8 mouse cellular contexts compared by ENCODE assay signal in the genomic region with DNA sequence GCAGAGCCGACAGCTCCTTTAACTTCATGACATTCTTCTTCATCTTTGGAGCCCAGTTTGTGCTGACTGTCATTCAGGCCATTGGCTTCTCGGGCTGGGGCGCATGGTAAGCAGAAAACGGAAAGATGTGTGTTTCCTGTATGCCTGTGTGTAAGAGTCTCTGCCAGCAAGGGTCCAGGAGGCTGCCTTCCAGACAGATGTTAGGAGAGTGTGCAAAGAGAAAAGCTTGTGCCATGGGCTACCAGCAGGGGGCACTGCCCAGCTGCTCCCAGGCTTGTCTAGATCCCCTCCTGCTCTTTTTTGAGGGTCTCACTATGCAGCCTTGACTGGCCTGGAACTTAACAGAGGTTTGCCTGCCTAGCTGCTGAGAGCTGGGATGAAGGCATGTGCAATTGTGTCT. TPM values are rescaled to one million over a fixed set of nuclear protein-coding genes. Genes with fewer than 3 reads are reported as not detected.
A peak's percentile ranks its signal among the peaks of the same experiment; 100 is the strongest.
DNase-seq lines count a peak whose midpoint lies in the region; ATAC-seq and TF ChIP-seq lines count a peak whose summit lies in the region.

No protein-coding gene starts in this region.

- no peak overlapping the region for H3K27ac ChIP-seq in heart, embryonic 15.5 days
- no peak overlapping the region for H3K27ac ChIP-seq in heart, embryonic 10.5 days
- H3K27ac ChIP-seq in bone marrow, adult 2 months (ENCODE audit: control insufficient read depth, insufficient read depth, low read depth, low read length, poor library complexity) = no peak overlapping the region
- H3K27ac ChIP-seq in spleen, adult 2 months (ENCODE audit: insufficient read depth, low read length) = peak overlapping the region; percentile 83

- no peak for TF ChIP-seq POLR2A in bone marrow, adult 2 months (IDR thresholded peaks at IDR 0.05; ENCODE audit: borderline replicate concordance, control insufficient read depth, low read depth, low read length)
- TF ChIP-seq POLR2A in lung, adult 2 months (IDR thresholded peaks at IDR 0.05; ENCODE audit: borderline replicate concordance, extremely low read depth, low read depth, low read length) = no peak
- TF ChIP-seq POLR2A in spleen, adult 2 months (IDR thresholded peaks at IDR 0.05; ENCODE audit: low read depth, low read length) = no peak

- no peak overlapping the region for H3K4me3 ChIP-seq in heart, embryonic 15.5 days
- no peak overlapping the region for H3K4me3 ChIP-seq in heart, embryonic 10.5 days
- H3K4me3 ChIP-seq in bone marrow, adult 2 months (replicated peaks; ENCODE audit: control insufficient read depth, low read depth, low read length) = no peak overlapping the region
- no peak overlapping the region for H3K4me3 ChIP-seq in lung, adult 2 months (replicated peaks; ENCODE audit: extremely low read depth, low read depth, low read length)
- no peak overlapping the region for H3K4me3 ChIP-seq in spleen, adult 2 months (ENCODE audit: extremely low read depth, insufficient read depth, insufficient read length)

- H3K27me3 ChIP-seq in heart, embryonic 15.5 days = no peaks in the 10 kb centered on the region
- H3K27me3 ChIP-seq in heart, embryonic 10.5 days (ENCODE audit: insufficient read depth, poor library complexity, severe bottlenecking) = no peaks in the 10 kb centered on the region
- H3K27me3 ChIP-seq in spleen, adult 2 months (ENCODE audit: control insufficient read depth, insufficient read depth, low read length) = no peaks in the 10 kb centered on the region

- H3K9ac ChIP-seq in heart, embryonic 15.5 days = no peak overlapping the region

- ATAC-seq in heart, embryonic 15.5 days (replicated peaks; ENCODE audit: insufficient number of reproducible peaks, insufficient read depth, low FRiP score, low read depth) = 0 out of 2 replicates have a peak, but pooled peaks have one; percentile 25
- ATAC-seq in granulocyte monocyte progenitor cell, adult 5-6 weeks (replicated peaks; ENCODE audit: poor library complexity, severe bottlenecking) = peak; percentile 65

- TF ChIP-seq CTCF in bone marrow, adult 2 months (IDR thresholded peaks at IDR 0.05; ENCODE audit: control insufficient read depth, insufficient read depth, low read length) = peak; percentile 84
- peak; percentile 86 for TF ChIP-seq CTCF in lung, adult 2 months (IDR thresholded peaks at IDR 0.05; ENCODE audit: insufficient read depth, low read length)
- TF ChIP-seq CTCF in spleen, adult 2 months (IDR thresholded peaks at IDR 0.05; ENCODE audit: extremely low read depth, insufficient read depth, insufficient read length, insufficient replicate concordance) = peak; percentile 73; the same call in 1 of the 2 replicates

- 46% methylated on average over 4 of the region's 4 CpGs for WGBS in heart, embryonic 15.5 days
- 68% methylated on average over 4 of the region's 4 CpGs for WGBS in heart, embryonic 10.5 days
- WGBS in bone marrow, adult 2 months = 24% methylated on average over 4 of the region's 4 CpGs
- WGBS in lung, adult 2 months = 32% methylated on average over 4 of the region's 4 CpGs
- WGBS in spleen, adult 2 months = 23% methylated on average over 4 of the region's 4 CpGs

- H3K4me2 ChIP-seq in heart, embryonic 15.5 days = no peak overlapping the region

- peaks cover 66% of the 10 kb centered on the region for H3K36me3 ChIP-seq in heart, embryonic 15.5 days
- peaks cover 95% of the 10 kb centered on the region for H3K36me3 ChIP-seq in heart, embryonic 10.5 days
- peaks cover 28% of the 10 kb centered on the region for H3K36me3 ChIP-seq in spleen, adult 2 months (ENCODE audit: control insufficient read depth, insufficient read depth, low read length)

- H3K9me3 ChIP-seq in heart, embryonic 15.5 days (replicated peaks) = no peaks in the 10 kb centered on the region
- H3K9me3 ChIP-seq in heart, embryonic 10.5 days = no peaks in the 10 kb centered on the region

- no peak for DNase-seq in heart, embryonic 10.5 days (ENCODE audit: low spot score)
- peak; percentile 78 for DNase-seq in B cell, adult 2 months
- DNase-seq in lung, adult 2 months = peak; percentile 51
- peak in 1 of 2 experiments; percentile 69 for DNase-seq in spleen, adult 2 months (ENCODE audit: low read depth in 1 of 2, low spot score in 2 of 2)
- DNase-seq in ovary, postnatal 10 days (ENCODE audit: low spot score) = no peak

- H3K4me1 ChIP-seq in heart, embryonic 15.5 days (replicated peaks) = 0 out of 2 replicates have a peak, but pooled peaks cover 3% of the 10 kb centered on the region
- H3K4me1 ChIP-seq in heart, embryonic 10.5 days = peaks cover 16% of the 10 kb centered on the region
- H3K4me1 ChIP-seq in bone marrow, adult 2 months (ENCODE audit: control insufficient read depth, insufficient read depth, low read length) = peaks cover 7% of the 10 kb centered on the region; the same call in 1 of the 2 replicates
- H3K4me1 ChIP-seq in lung, adult 2 months (ENCODE audit: control insufficient read depth, insufficient read depth, low read length) = peaks cover 4% of the 10 kb centered on the region; the same call in 1 of the 2 replicates
- H3K4me1 ChIP-seq in spleen, adult 2 months (ENCODE audit: control insufficient read depth, insufficient read depth, insufficient read length) = peaks cover 53% of the 10 kb centered on the region

RNA-seq across cellular contexts. Expression of a gene that starts 5.2 kb away (rescaled TPM):
- 1.2 and 2.7 TPM in 2 replicates for polyA plus RNA-seq in heart, embryonic 15.5 days (2015; fragmentation: Nextera tagmentation; extraction: Ambion mirVana)
- polyA plus RNA-seq in heart, embryonic 10.5 days (2016; fragmentation: Nextera tagmentation; extraction: Ambion mirVana) = 3.1 and 3.5 TPM in 2 replicates
- 2.0 and 2.4 TPM in 2 replicates for polyA plus RNA-seq in bone marrow, adult 2 months (2011; ENCODE audit: insufficient read depth, insufficient read length, low replicate concordance, missing spikeins)
- 3.1 TPM in 1 of 2 replicates, not detected in the other for total RNA-seq in granulocyte monocyte progenitor cell, adult 5-6 weeks (2014; fragmentation: Nextera tagmentation)
- total RNA-seq in granulocyte monocyte progenitor cell, adult 5-6 weeks (2017) = 0.39 TPM in 1 of 2 replicates, not detected in the other
- 1.6 and 2.2 TPM in 2 replicates for polyA plus RNA-seq in lung, adult 2 months (2012; rRNA removed)
- 2.9 and 3.0 TPM in 2 replicates for polyA plus RNA-seq in spleen, adult 2 months (2012; rRNA removed)

RNA-seq across cellular contexts. Expression of a gene that starts 8.3 kb away (rescaled TPM):
- polyA plus RNA-seq in heart, embryonic 15.5 days (2015; fragmentation: Nextera tagmentation; extraction: Ambion mirVana) = 3.0 and 3.9 TPM in 2 replicates
- polyA plus RNA-seq in heart, embryonic 10.5 days (2016; fragmentation: Nextera tagmentation; extraction: Ambion mirVana) = 5.8 and 9.3 TPM in 2 replicates
- 2.2 and 3.2 TPM in 2 replicates for polyA plus RNA-seq in bone marrow, adult 2 months (2011; ENCODE audit: insufficient read depth, insufficient read length, low replicate concordance, missing spikeins)
- total RNA-seq in granulocyte monocyte progenitor cell, adult 5-6 weeks (2014; fragmentation: Nextera tagmentation) = 0.79 TPM in 1 of 2 replicates, not detected in the other
- total RNA-seq in granulocyte monocyte progenitor cell, adult 5-6 weeks (2017) = 0.34 and 0.67 TPM in 2 replicates
- polyA plus RNA-seq in lung, adult 2 months (2012; rRNA removed) = 10.0 and 14.1 TPM in 2 replicates
- polyA plus RNA-seq in spleen, adult 2 months (2012; rRNA removed) = 17.0 and 25.7 TPM in 2 replicates

RNA-seq across cellular contexts. Expression of a gene that starts 8.4 kb away (rescaled TPM):
- polyA plus RNA-seq in heart, embryonic 15.5 days (2015; fragmentation: Nextera tagmentation; extraction: Ambion mirVana) = 55.9 and 71.6 TPM in 2 replicates
- 97.4 and 97.9 TPM in 2 replicates for polyA plus RNA-seq in heart, embryonic 10.5 days (2016; fragmentation: Nextera tagmentation; extraction: Ambion mirVana)
- polyA plus RNA-seq in bone marrow, adult 2 months (2011; ENCODE audit: insufficient read depth, insufficient read length, low replicate concordance, missing spikeins) = 12.9 and 17.2 TPM in 2 replicates
- 40.5 and 72.3 TPM in 2 replicates for total RNA-seq in granulocyte monocyte progenitor cell, adult 5-6 weeks (2014; fragmentation: Nextera tagmentation)
- 10.7 and 11.4 TPM in 2 replicates for total RNA-seq in granulocyte monocyte progenitor cell, adult 5-6 weeks (2017)
- 91.4 and 110 TPM in 2 replicates for polyA plus RNA-seq in lung, adult 2 months (2012; rRNA removed)
- 94.8 and 110 TPM in 2 replicates for polyA plus RNA-seq in spleen, adult 2 months (2012; rRNA removed)

RNA-seq across cellular contexts. Expression of a gene that starts 11.6 kb away (rescaled TPM):
- 78.2 and 112 TPM in 2 replicates for polyA plus RNA-seq in heart, embryonic 15.5 days (2015; fragmentation: Nextera tagmentation; extraction: Ambion mirVana)
- polyA plus RNA-seq in heart, embryonic 10.5 days (2016; fragmentation: Nextera tagmentation; extraction: Ambion mirVana) = 110 and 150 TPM in 2 replicates
- 49.9 and 75.2 TPM in 2 replicates for polyA plus RNA-seq in bone marrow, adult 2 months (2011; ENCODE audit: insufficient read depth, insufficient read length, low replicate concordance, missing spikeins)
- total RNA-seq in granulocyte monocyte progenitor cell, adult 5-6 weeks (2014; fragmentation: Nextera tagmentation) = 47.7 and 65.2 TPM in 2 replicates
- 112 and 127 TPM in 2 replicates for total RNA-seq in granulocyte monocyte progenitor cell, adult 5-6 weeks (2017)
- 246 and 276 TPM in 2 replicates for polyA plus RNA-seq in lung, adult 2 months (2012; rRNA removed)
- 206 and 283 TPM in 2 replicates for polyA plus RNA-seq in spleen, adult 2 months (2012; rRNA removed)

RNA-seq across cellular contexts. Expression of a gene that starts 20.9 kb away (rescaled TPM):
- 84.2 and 110 TPM in 2 replicates for polyA plus RNA-seq in heart, embryonic 15.5 days (2015; fragmentation: Nextera tagmentation; extraction: Ambion mirVana)
- polyA plus RNA-seq in heart, embryonic 10.5 days (2016; fragmentation: Nextera tagmentation; extraction: Ambion mirVana) = 94.1 and 120 TPM in 2 replicates
- polyA plus RNA-seq in bone marrow, adult 2 months (2011; ENCODE audit: insufficient read depth, insufficient read length, low replicate concordance, missing spikeins) = 44.4 and 53.1 TPM in 2 replicates
- 27.7 and 36.2 TPM in 2 replicates for total RNA-seq in granulocyte monocyte progenitor cell, adult 5-6 weeks (2014; fragmentation: Nextera tagmentation)
- total RNA-seq in granulocyte monocyte progenitor cell, adult 5-6 weeks (2017) = 24.2 and 33.5 TPM in 2 replicates
- polyA plus RNA-seq in lung, adult 2 months (2012; rRNA removed) = 191 and 262 TPM in 2 replicates
- 220 and 302 TPM in 2 replicates for polyA plus RNA-seq in spleen, adult 2 months (2012; rRNA removed)

Comparison
In these comparisons a context has a peak if more than half of its experiments do, and no peak if none do; other contexts are left out.
1. DNase-seq: peak in B cell, adult 2 months (2 of 2) and lung, adult 2 months (single experiment); none in heart, embryonic 10.5 days (single experiment) and ovary, postnatal 10 days (single experiment).
2. Peak in every context shown above with its lines, with median percentiles within 50 percentile points of each other: CTCF ChIP-seq.